Mouse (Mus musculus) fat pad, adult 2 months (tissue): ENCODE results near the gene Edem1.

Experiments used
- DNase-seq: peaks from one replicate; pipeline ENCODE4 v3.0.0-alpha.2; 2011; ENCODE audit warnings: low read depth, low spot score; ENCODE audit errors: extremely low read depth

Gene Edem1

DNA sequence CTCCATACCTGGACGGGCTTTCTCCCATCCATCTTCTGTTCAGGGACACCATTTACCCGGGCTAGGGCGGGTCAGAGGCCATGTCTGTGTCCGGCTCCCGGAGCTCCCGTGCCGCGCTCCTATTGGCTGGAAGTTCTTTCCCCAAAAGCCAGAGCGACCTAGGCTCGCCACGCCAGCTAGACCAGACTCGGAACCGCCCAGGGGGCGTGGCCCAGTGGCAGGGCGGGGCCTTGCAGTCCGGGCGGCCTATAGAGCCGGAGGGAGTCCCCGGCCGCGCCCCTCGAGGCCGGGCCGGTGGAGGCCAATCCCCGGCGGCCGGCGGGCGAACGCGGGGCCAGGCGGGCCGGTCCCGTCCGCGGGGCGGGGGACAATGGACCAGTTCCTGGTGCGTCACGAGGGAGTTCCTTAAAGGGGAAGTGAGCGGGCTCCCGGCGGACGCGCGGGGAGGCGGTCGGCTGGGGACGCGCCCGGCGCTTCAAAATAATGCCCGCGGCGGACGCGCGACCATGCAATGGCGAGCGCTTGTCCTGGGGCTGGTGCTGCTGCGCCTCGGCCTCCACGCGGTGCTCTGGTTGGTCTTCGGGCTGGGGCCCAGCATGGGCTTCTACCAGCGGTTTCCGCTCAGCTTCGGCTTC is at the start of gene Edem1:
Gene Edem1 (plus strand): TSS at position 408 of the 635 bp plus-strand sequence.
- DNase-seq: peak; percentile 52

DNA sequence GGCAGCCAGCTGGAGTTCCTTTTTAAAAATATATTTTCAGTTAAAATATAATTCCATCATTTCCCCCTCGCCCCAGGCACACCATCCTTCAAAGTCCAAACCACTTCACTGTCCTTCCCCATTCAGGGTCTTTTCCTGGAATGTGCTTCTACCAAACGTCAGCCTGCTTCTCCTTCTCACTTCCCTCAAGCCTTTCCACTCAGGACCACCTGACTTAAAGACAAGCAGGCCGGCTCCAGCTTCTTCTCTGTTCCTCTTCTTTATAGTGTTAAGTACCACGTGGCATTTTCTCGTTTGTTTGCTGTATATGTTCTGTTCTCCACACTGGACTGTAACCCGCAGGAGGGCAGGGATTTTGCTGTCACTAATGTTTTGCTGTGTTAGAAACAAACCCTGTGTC is 46.6 kb upstream of the Edem1 start:
- no peak for DNase-seq

DNA sequence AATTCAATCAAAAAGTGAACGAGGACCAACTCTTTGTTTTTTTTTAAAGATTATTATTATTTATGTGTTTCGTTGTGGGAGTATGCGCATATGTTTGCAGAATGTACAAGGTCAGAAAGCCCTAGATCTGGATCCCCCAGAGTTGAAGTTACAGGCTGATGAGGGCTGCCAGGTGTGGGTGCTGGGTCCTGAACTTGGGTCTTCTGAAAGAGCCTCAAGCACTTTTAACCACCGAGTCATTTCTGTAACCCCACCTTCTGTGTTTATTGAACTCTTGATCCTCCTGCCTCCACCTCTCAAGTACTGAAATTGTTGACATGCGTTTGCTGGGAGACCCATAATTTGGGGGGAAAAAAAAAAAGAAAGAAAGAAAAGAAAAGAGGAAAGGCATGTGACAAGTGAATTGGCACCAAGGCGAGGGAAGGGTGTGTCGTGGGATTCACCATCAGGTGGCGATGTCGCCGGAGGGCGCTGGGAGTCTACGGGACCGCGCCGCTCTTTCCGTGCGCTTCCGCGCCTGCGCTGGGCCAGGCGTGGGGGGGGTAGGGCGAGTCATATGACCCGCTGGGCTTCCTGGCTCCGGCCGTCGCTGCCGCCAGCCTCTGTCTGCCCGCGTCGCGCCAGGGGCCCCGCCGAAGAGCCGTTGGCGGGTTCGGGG is 45.8 kb upstream of the Edem1 start, which contains the start of gene Arl8b:
Gene Arl8b (plus strand): TSS at position 574 of the 658 bp plus-strand sequence.
- DNase-seq: no peak

DNA sequence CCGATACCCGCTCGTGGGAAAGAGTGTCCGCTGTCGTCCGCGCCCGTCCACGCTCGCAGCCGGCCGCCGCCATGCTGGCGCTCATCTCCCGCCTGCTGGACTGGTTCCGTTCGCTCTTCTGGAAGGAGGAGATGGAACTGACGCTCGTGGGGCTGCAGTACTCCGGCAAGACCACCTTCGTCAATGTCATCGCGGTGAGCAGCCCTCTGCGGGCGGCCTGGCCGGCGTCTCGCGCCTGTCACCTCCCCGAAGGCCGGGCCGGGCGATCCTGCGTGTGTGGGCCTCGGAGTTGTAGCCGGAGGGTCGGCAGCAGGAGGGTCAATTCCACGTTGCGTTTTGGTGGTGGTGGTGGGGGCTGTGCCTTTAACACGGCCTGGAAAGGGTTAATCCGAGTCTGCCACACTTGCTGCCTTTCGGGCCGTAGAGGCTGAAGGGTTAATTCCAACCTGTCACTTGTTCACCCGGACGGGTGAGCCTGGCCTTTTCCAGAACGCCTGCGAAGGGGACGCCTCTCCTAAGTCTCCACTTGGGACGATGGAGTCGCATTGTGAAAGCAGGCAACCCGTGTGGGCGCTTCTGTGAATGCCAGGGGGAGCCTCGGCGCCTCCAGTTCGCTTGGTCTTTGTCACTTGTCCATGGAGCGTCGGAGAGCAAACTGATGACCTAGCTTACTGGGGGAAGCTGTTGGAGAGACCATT is 45.1 kb upstream of the Edem1 start:
- no peak for DNase-seq

DNA sequence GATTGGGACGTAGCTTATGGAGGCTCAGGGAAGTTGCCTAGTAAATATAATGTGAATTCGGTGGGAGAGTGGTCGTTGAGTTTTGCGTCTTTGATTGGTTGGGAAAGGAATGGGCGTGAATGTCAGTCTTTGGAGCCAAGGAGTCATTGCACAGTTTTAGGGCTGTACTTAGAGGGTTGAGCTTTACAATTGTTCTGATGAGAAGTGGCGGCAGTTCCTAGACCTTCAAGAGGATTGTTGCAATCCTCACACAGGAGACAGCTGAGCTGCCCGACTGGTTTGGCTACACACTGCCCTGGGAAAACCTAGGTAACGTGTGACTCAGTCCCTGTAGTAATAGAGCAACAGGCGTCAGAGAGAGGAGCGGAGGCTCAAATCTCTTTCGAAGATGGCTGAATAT is 44.4 kb upstream of the Edem1 start:
- DNase-seq: peak; percentile 82

DNA sequence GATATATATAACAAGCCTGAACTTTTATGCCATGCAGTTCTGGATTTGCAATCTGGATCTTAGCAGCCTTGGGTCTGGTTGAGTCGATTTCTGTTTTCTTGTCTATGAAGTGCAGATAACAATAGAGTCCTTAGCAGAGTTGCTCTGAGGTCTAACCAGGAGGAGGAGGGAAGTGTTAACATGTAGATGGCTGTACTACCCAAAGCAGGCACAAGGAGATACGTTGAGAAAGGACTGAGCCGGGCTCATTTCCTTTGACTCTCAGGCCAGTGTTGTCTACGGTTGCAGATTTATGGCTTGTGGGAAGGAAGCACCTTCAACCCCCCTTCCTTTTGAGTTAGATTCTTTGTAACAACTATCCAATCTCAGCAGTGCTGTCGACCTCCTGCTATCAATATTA is 43.6 kb upstream of the Edem1 start:
- no peak for DNase-seq

DNA sequence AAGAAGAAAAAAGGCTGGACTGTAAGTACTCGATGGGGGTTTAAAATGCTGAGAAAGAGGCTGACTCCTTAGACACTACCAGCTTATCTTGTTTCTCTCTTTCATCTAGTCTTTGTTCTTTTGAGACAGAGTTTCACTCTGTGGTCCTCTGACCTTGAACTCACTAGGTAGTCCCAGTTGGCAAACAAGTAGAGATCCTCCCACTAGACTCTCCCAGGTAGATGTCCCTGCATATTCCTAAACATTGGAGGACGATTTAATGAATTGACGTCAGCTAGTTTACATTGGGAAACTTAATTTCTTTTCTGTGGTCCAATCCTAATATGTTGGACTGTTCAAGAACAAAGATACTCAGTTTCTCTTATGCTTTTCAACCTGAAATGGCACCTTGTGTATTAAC is 42.9 kb upstream of the Edem1 start:
- no peak for DNase-seq

DNA sequence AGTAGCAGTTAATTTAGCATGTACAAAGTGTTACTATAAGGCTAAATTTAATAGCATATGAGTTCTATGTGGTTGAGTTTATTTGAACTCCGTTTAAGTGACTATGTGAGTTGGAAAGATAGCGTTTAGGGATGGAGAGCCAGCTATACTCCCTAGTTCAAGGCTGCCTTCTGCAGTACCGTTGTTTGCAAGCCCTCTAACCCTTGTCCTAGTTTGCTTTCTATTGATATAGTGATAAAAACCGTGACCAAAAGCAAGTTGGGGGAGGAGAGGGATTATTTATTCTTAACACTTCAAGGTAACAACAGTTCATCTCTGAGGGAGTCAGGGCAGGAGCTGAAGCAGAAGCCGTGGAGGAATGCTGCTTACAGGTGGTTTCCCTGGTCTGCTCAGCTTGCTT is 36.9 kb upstream of the Edem1 start:
- no peak for DNase-seq

DNA sequence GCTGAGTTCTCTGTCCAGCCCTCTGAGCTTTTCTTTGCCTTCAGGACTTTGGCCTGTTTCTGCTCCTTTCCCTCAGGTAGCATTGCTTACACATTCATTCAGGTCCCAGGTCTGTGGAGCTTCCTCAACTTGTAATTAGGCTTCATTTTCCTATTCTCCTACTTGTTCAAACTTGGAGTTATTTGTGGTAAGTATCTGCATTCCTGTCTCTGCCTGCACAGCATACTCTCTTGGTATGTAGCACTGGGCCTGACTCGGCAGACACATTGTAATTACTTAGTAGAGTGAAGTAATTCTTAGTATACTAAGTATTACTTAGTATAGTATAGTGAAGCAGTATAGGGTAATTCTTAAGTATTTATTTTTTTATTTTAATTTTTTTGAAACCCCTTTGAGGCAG is 32.5 kb upstream of the Edem1 start:
- DNase-seq: no peak

DNA sequence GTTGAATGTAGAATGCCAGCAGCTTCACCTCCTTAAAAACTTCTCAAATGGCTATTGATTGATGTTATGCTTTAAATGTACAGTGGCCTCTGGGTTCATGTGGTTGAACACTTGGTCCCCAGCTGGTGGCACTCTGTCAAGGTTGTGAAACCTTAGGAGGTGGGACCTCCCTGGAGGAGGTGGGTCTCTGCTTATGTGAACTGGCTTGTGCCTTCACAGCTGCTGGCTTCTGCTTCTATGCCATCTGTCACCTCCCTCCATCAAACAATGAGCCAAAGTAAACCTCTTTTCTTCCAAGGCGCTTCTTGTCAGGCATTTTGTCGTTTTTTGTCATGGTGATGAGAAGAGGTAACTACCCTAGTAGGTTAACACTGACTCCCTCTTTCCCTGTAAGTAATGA is 31.7 kb upstream of the Edem1 start:
- DNase-seq: no peak

DNA sequence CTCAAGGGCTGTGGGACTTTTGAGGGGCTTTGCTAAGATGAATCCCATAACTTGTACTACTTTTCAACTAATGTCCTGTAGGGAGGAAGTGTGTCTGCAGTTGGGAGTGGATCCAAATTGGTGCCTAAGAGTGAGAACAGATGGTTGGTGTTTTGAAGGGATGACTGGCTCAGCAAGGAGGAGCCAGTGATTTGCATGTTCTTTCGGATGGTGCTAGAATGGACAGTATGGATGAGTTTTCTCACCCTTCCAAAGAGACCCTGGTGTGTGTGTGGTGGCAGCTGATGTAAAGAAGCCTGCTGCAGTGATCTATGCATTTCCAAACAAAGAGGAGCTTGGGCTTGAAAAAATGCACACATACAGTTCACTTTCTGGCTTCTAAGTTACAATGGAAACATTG is 23.2 kb upstream of the Edem1 start:
- DNase-seq: no peak

DNA sequence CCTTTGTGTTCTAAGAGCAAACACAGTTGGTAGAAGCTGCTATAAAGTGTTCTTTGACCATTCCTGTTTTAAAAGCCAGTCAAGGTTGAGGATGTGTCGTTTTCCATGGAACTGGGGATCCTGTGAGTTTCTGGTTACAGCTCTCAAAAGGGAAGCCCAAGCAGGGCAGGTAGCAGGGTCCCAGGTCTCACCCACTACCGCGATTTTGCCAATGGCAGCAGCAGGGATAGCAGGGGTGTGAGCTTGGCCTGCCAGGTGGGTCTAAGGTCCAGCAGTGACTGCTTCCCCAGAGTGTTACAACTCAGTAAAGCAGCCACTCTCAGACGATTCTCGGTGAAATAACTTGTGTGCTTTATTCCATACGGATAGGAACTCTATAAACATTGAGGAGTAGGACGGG is 22.6 kb upstream of the Edem1 start:
- DNase-seq: no peak

DNA sequence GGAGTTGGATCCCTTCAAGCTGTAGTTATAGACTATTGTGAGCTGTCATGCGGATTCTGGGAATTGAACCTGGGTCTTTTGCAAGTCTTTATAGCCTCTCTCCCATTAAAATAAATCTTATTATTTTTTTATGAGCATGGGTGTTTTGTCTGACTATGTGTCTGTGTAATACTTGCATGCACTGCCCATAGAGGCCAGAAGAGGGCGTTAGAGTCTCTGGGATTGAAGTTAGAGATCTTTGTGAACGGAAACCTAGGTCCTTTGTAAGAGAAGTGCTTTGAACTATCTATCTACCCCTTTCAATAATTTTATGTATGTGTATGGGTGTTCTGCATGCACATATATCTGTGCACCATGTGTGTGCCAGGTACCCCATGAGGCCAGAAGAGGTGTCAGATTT is 21.0 kb upstream of the Edem1 start:
- no peak for DNase-seq

DNA sequence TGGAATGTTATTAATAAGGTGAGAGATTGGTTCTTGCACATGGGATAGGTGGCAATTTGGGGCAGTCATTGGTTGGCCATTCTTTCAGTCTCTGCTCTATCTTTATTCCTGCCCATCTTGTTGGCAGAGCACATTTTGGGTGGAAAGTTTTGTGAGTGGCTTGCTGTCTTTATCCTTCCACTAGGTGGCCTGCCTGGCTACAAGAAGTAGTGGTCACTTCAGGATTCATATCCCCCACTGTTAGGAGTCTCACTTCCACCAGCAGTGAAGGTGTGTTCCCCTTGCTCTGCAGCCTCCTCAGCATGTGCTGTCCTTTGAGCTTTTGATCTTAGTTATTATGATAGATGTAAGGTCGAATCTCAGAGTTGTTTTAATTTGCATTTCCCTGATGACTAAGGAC is 19.7 kb upstream of the Edem1 start:
- no peak for DNase-seq

DNA sequence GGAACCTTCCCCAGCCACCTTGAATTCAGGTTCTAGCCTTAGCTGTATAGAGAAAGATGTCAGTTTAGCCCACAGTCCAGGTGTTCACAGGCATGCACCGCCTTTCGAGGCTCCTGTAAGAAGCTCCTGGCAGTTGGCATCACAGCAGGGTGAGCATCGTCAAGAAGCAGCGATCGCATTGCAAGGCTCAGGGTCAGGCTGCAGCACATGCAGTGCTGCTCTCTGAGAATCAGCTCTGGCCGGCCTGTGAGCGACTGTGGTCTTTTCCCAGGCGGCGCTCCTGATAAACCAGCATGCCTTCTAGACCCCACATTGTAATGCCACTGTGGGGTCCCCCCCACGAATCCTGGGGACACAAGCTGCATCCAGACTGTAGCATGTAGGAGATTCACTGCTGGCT is 18.2 kb upstream of the Edem1 start:
- no peak for DNase-seq

DNA sequence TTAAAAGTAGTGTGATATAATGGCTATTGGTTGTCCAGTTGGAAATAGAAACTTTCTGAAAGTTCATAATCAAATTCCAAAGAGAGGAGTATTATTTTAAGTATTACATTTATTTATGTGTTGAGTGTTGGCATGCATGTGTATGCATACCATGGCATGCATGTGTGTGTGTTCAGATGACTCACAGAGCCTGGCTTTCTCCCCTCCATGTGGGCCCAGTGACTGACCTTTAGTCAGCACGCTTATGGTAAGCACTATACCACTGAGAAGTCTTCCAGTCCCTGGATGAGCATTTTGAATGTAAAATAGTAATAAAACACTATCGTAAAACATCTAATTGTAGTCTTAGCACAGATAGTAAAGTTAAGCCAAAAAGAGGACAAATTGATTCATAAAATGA is 16.3 kb upstream of the Edem1 start:
- DNase-seq: no peak

DNA sequence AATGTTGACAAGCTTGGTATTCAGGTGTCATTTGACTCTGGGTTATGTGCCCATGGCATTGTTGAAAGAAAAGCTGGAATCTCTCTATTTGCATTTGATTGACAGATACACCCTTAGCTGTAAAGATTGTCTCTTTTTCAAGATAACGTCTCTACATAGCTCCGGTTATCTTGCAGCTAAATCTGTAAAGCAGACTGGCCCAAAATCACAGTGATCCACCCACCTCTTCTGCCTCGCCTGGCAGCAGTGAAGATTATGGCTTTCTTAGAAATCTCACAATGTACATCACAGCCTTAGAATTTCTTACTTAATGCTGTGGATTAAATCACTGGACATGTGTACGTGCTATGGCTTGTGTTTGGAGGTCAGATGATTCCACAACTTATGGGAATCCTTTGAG is 10.9 kb upstream of the Edem1 start:
- no peak for DNase-seq

DNA sequence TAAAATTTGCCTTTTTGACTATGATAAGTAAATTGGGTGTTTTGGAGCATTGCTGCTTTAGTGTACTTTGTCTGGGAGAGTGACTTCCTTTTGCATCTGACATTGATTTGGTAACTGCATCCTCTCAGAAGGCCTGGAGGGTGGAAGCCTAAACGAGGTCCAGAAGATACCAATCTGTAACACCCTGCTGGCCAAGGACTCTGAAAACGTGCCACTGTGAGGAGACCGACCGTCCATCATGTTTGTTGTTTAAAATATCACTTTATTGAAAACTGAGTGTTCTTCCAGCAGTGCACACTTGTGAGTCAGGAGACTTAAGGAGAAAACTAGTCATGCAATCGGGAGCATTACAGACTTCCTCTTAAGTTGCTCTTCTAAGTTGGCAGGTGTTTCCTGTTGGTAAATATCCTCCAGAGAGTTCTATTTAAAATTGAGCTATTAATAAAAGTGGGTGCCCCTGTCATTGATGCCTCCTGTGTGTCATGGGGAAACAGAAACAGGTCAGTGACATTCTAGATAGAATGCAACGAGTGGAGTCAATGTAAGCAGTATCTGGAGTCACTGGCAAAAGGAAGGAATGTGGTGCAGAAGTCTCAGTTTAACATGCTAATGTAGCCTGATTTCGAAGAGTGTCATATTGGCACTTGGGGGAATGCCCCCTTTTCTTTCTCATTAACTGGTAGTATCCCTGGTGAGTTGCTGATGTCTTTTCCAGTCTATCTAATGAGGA is 3.5 kb upstream of the Edem1 start:
- no peak for DNase-seq

DNA sequence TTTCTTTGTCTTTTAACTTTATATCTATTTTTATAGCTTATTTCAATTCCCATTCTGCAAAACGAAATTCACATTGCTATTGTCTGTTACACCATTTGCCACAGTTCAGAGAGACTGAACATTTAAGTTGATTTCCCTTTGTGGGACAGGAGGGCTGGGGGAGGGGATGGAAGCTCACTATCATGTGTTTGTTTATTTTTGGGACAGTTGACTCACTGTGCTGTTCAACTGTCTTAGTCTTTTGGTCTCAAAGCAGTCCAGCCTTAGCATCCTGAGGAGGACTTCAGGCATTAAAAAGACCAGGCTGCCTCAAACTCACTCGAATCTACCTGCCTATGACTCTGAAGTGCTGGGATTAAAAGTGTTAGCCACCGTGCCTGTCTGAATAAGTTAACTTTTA is 2.4 kb upstream of the Edem1 start:
- no peak for DNase-seq

DNA sequence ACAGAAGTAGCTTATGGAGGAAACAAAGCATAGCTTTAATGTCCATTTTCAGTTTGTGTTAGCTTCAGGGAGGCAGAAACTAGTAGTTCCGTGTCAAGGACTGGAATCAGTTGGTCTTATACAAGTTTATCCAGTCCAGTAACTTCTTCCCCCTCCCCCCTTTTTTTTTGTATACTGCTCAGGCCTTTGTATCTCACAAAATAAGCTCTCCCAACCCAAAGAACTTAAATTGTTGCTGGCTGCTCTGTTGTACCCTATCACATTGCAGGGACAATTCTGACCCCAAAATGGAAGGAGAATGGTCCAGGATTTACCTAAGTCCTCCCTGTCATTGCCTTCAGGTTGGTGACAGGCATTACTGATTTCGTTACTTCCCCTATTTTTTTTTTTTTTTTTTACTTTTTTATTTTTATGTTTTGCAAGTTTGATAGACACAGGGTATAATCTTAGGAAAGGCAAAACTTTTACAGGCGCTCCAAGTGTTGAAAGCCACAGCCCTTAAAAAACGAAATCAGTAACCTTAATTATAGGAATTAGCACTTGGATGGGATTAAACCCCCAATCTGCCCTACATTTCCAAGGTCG is 1.0 kb upstream of the Edem1 start:
- no peak for DNase-seq

DNA sequence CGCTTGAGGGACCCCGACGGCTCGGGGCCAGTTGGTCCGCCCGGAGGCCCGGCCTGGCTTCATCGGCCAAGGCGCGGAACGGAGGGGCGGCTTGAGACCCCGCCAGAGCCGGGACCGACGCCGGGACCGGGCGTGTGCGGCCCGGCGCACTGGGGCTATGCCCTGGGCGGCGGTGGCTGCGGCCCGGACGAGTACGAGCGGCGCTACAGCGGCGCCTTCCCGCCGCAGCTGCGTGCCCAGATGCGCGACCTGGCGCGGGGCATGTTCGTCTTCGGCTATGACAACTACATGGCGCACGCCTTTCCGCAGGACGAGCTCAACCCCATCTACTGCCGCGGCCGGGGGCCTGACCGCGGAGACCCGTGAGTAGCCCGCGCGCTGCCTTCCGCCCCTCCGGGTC is 431 bp downstream of the Edem1 start:
- DNase-seq: no peak
